Comparison of ENCODE assay signal across 9 mouse cellular contexts in genomic region chr12:100604540-100604939, GRCm38 (mm10).
DNase-seq lines count a peak whose midpoint lies in the region; ATAC-seq and TF ChIP-seq lines count a peak whose summit lies in the region.
"Had no signal": no experiment of that assay in that cellular context is flagged by ENCODE, and none has a peak within 500 bp of the region (broad histone marks: within the 10 kb centered on the region; RNA-seq: fewer than 3 reads in every experiment).

No protein-coding gene starts in this region.

- no peaks in the 10 kb centered on the region for H3K36me3 ChIP-seq in embryonic facial prominence, embryonic 10.5 days (replicated peaks)
- H3K36me3 ChIP-seq in hindbrain, embryonic 10.5 days = no peaks in the 10 kb centered on the region
- no peaks in the 10 kb centered on the region for H3K36me3 ChIP-seq in midbrain, embryonic 11.5 days (ENCODE audit: control insufficient read depth, insufficient read depth, low read length)
- H3K36me3 ChIP-seq: embryonic facial prominence, embryonic 13.5 days had no signal

- ATAC-seq in midbrain, embryonic 11.5 days (ENCODE audit: low FRiP score) = peak; percentile 84

- H3K4me1 ChIP-seq in embryonic facial prominence, embryonic 10.5 days = no peaks in the 10 kb centered on the region
- H3K4me1 ChIP-seq in hindbrain, embryonic 10.5 days (replicated peaks) = no peaks in the 10 kb centered on the region
- H3K4me1 ChIP-seq in midbrain, embryonic 11.5 days (ENCODE audit: control insufficient read depth, insufficient read depth, low read length) = no peaks in the 10 kb centered on the region

- no peak for DNase-seq in left cerebral cortex, adult 2 months (ENCODE audit: extremely low spot score in 1 of 2, low spot score in 2 of 2)
- no peak for DNase-seq in left cerebral cortex, adult 8-10 months (ENCODE audit: low spot score in 2 of 2)
- DNase-seq in adrenal gland, adult 8-10 months = peak; percentile 21
- peak; percentile 43 for DNase-seq in embryonic facial prominence, embryonic 10.5 days (ENCODE audit: low spot score)
- DNase-seq in hindbrain, embryonic 10.5 days (ENCODE audit: low spot score) = peak; percentile 31
- peak; percentile 37 for DNase-seq in left cerebral cortex, postnatal 4 days
- DNase-seq in midbrain, embryonic 11.5 days (ENCODE audit: low spot score, missing footprints) = no peak
- peak; percentile 17 for DNase-seq in testis, postnatal 14 days (ENCODE audit: low spot score)

- peak; percentile 91 for TF ChIP-seq CTCF in left cerebral cortex, adult 2 months (IDR thresholded peaks at IDR 0.05)

- no peak overlapping the region for H3K27ac ChIP-seq in left cerebral cortex, adult 2 months
- H3K27ac ChIP-seq in embryonic facial prominence, embryonic 10.5 days (replicated peaks) = no peak overlapping the region
- H3K27ac ChIP-seq in hindbrain, embryonic 10.5 days = no peak overlapping the region
- H3K27ac ChIP-seq in midbrain, embryonic 11.5 days (ENCODE audit: low read depth, low read length) = no peak overlapping the region
- H3K27ac ChIP-seq: embryonic facial prominence, embryonic 13.5 days had no signal

- H3K4me2 ChIP-seq in midbrain, embryonic 11.5 days = no peak overlapping the region
- H3K4me2 ChIP-seq: embryonic facial prominence, embryonic 13.5 days had no signal

- no peaks in the 10 kb centered on the region for H3K9me3 ChIP-seq in embryonic facial prominence, embryonic 10.5 days
- H3K9me3 ChIP-seq in hindbrain, embryonic 10.5 days = no peaks in the 10 kb centered on the region
- H3K9me3 ChIP-seq in midbrain, embryonic 11.5 days (ENCODE audit: control insufficient read depth, low read length) = no peaks in the 10 kb centered on the region
- H3K9me3 ChIP-seq: embryonic facial prominence, embryonic 13.5 days had no signal

- no peak overlapping the region for H3K4me3 ChIP-seq in left cerebral cortex, adult 2 months
- H3K4me3 ChIP-seq in embryonic facial prominence, embryonic 10.5 days = no peak overlapping the region
- no peak overlapping the region for H3K4me3 ChIP-seq in hindbrain, embryonic 10.5 days
- no peak overlapping the region for H3K4me3 ChIP-seq in midbrain, embryonic 11.5 days (ENCODE audit: low read depth, low read length)
- H3K4me3 ChIP-seq: embryonic facial prominence, embryonic 13.5 days had no signal

- WGBS in embryonic facial prominence, embryonic 10.5 days = 3% methylated on average over 1 of the region's 1 CpGs
- 0% methylated on average over 1 of the region's 1 CpGs for WGBS in hindbrain, embryonic 10.5 days
- WGBS in midbrain, embryonic 11.5 days = 0% methylated on average over 1 of the region's 1 CpGs

- H3K27me3 ChIP-seq in embryonic facial prominence, embryonic 10.5 days (replicated peaks; ENCODE audit: low read depth, poor library complexity, severe bottlenecking) = no peaks in the 10 kb centered on the region
- no peaks in the 10 kb centered on the region for H3K27me3 ChIP-seq in hindbrain, embryonic 10.5 days (ENCODE audit: insufficient read depth, poor library complexity, severe bottlenecking)
- no peaks in the 10 kb centered on the region for H3K27me3 ChIP-seq in midbrain, embryonic 11.5 days (ENCODE audit: control insufficient read depth, insufficient read depth, low read length)
- H3K27me3 ChIP-seq: embryonic facial prominence, embryonic 13.5 days had no signal

- no peak overlapping the region for H3K9ac ChIP-seq in midbrain, embryonic 11.5 days (ENCODE audit: low read length)
- H3K9ac ChIP-seq: embryonic facial prominence, embryonic 13.5 days had no signal

- intact Hi-C loops in left cerebral cortex, adult 2 months (cut with DNase I) = no loop called here
- intact Hi-C loops in left cerebral cortex, postnatal 4 days (cut with DNase I) = no loop called here

Comparison
In these comparisons a context has a peak if more than half of its experiments do, and no peak if none do; other contexts are left out.
1. DNase-seq: peak in adrenal gland, adult 8-10 months (single experiment), embryonic facial prominence, embryonic 10.5 days (single experiment), hindbrain, embryonic 10.5 days (single experiment), left cerebral cortex, postnatal 4 days (single experiment) and testis, postnatal 14 days (single experiment); none in left cerebral cortex, adult 2 months (0 of 2), left cerebral cortex, adult 8-10 months (0 of 2) and midbrain, embryonic 11.5 days (single experiment).